Mouse (Mus musculus) right cerebral cortex, postnatal 25 days (tissue): ENCODE data around the gene Mrpl48.
A peak's percentile ranks its signal among the peaks of the same experiment; 100 is the strongest.

Experiments used
- DNase-seq: peaks from one replicate; pipeline ENCODE4 v3.0.0; 2022

Mrpl48 gene

GRCm38 (mm10) chr7:100533503-100533902, 74.6 kb downstream of the Mrpl48 start:
- no peak for DNase-seq

- no peak for DNase-seq
These were observed 77.3 kb downstream of the Mrpl48 start for GRCm38 (mm10) chr7:100530766-100531165.

- no peak for DNase-seq
These were observed 83.4 kb downstream of the Mrpl48 start for GRCm38 (mm10) chr7:100524669-100525068.

GRCm38 (mm10) chr7:100522222-100522621, 85.9 kb downstream of the Mrpl48 start:
- no peak for DNase-seq

- DNase-seq: peak; percentile 76
These were observed 87.3 kb downstream of the Mrpl48 start for GRCm38 (mm10) chr7:100520663-100521285.

- no peak for DNase-seq
These were observed 87.9 kb downstream of the Mrpl48 start for GRCm38 (mm10) chr7:100520204-100520603.

GRCm38 (mm10) chr7:100514573-100514972, 93.5 kb downstream of the Mrpl48 start, which contains the start of gene Dnajb13:
TSS of gene Dnajb13 (minus strand) at chr7:100514960.
- no peak for DNase-seq

- DNase-seq: no peak
These were observed 96.5 kb downstream of the Mrpl48 start for GRCm38 (mm10) chr7:100511602-100512001.

GRCm38 (mm10) chr7:100508670-100509069, 99.4 kb downstream of the Mrpl48 start:
- DNase-seq: no peak

- no peak for DNase-seq
These were observed 101.6 kb downstream of the Mrpl48 start for GRCm38 (mm10) chr7:100506494-100506893.

- DNase-seq: no peak
These were observed 103.2 kb downstream of the Mrpl48 start for GRCm38 (mm10) chr7:100504740-100505487.

- no peak for DNase-seq
These were observed 105.0 kb downstream of the Mrpl48 start for GRCm38 (mm10) chr7:100503076-100503475.

- DNase-seq: no peak
These were observed 105.7 kb downstream of the Mrpl48 start for GRCm38 (mm10) chr7:100502374-100502922.

GRCm38 (mm10) chr7:100501844-100502373, 106.2 kb downstream of the Mrpl48 start:
- no peak for DNase-seq

- no peak for DNase-seq
These were observed 106.9 kb downstream of the Mrpl48 start for GRCm38 (mm10) chr7:100501027-100501843.

- no peak for DNase-seq
These were observed 107.7 kb downstream of the Mrpl48 start for GRCm38 (mm10) chr7:100500276-100500977.

- no peak for DNase-seq
These were observed 108.6 kb downstream of the Mrpl48 start for GRCm38 (mm10) chr7:100499465-100499864.

- no peak for DNase-seq
These were observed 110.1 kb downstream of the Mrpl48 start for GRCm38 (mm10) chr7:100497982-100498381.

GRCm38 (mm10) chr7:100497402-100497801, 110.7 kb downstream of the Mrpl48 start:
- DNase-seq: no peak

GRCm38 (mm10) chr7:100496791-100497190, 111.3 kb downstream of the Mrpl48 start:
- no peak for DNase-seq

- no peak for DNase-seq
These were observed 111.7 kb downstream of the Mrpl48 start for GRCm38 (mm10) chr7:100496371-100496770.
